Mouse (Mus musculus) right cerebral cortex, postnatal 14 days (tissue): ENCODE data around the gene Fbxo40.

Experiments used
- DNase-seq: peaks from one replicate; pipeline ENCODE4 v3.0.0; 2022

The Fbxo40 gene

DNA sequence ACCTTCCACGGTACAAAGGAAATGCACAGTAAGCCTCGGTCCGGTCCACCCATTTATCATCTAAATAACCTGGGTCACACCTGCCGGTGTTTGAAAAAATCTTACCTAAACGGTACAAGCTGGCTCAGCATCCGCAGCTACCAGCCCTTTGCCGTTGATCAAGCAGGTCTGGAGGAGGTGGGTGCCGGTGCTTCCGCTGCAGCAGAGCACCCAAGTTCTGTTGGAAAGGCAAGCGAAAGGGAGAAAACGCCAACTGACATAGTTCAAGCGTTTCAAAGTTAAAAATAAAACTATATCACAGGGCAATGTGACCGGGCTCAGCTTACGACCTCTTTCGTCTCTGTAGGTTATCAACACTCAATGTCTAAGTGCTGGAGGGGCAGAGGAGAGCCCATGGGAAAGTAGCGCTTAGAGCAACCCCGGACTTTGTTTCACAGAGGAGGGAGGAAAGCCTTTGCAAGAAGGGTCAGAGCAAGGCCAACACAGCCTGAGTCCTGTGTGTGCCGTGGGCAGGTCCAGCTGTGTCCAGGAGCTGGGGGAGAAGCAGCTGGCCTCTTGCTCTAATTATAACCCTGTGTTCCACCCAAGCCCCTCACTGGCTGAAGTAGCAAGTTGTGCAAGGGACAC, at the start of gene Fbxo40:
Gene Fbxo40, minus strand, starts transcription at position 469 of the 627 bp plus-strand sequence.
- DNase-seq, result no peak

DNA sequence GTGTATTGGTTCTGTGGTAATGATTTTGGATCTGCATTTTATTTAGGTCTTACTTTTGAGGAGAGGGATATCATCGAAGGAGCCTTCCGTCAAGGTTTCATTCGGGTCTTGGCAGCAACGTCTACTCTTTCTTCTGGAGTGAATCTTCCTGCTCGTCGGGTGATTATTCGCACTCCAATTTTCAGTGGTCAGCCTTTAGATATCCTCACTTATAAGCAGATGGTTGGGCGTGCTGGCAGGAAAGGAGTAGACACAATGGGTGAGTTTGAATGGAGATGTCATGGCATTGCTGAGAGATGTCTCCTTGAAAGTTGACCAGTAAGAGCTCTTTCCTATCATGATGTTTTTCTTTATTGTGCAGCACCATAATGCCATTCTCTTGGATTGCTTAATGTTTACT, 44.5 kb upstream of the Fbxo40 start:
- DNase-seq, result no peak

DNA sequence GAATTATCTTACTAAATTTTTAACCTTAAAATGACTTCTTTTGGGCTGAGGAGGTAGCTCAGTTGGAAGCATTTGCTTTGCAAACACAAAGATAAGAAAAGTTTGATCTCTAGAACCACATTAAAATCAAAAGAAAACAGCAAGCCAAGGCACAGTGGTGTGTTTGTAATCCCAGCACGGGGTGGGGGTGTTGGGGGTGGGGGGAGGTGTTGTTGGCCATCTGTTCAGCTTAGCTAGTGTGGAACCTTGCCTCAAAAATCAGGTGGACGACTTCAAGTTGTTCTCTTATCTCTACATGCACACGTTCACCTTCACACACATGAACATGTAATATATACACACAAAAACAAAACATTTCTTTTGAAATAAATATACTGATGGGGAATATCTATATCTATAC, 41.7 kb upstream of the Fbxo40 start:
- DNase-seq, result no peak

DNA sequence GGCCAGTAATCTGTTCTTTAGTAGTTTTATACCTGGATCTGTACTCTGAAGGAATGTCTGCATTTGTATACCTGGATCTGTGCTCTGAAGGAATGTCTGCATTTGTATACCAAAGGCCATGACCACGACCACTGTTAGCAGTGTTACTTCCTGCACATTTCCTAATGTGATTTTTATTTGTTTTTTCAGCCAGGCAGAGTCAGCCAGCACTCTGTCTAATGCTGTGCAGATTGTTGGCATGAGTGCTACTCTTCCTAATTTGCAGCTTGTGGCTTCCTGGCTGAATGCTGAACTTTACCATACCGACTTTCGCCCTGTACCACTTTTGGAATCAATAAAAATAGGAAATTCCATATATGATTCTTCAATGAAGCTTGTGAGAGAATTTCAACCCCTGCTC, 37.3 kb upstream of the Fbxo40 start:
- no peak for DNase-seq

DNA sequence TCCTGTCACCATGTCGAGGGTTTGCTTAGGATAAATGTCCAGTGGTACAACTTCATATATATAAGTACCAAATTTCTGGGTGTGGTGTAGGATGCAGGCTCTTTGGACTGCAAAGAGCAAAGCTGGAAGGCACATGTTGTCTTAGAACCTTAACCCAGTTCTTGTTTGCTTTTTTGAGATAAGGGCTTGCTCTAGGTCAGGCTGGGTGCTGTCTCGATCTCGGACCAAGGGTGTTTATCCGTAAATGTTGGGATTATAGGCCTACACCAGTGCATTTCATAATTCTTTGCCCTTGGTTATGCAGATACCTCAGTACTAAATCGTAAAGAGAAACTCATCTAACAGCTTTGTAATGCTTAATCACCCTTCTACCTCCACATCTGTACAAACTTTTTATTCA, 22.1 kb upstream of the Fbxo40 start:
- no peak for DNase-seq

DNA sequence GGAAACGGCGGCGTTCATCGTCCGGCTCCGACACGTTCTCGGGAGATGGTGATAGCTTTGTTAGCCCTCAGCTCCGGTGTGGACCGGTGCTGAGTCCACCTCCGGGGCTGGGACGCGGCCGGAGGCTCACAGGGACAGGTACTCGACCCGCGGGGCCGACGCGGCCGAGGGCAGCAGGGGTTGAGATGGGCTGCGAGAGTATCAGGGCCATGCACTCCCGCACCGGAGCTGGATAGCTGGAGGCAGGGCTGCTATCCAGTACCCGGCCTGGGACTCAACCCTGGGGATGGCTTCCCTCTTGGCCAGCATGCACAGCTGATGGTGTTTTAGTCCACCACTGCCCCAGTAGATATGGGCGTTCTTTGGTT, 21.6 kb upstream of the Fbxo40 start:
- no peak for DNase-seq

DNA sequence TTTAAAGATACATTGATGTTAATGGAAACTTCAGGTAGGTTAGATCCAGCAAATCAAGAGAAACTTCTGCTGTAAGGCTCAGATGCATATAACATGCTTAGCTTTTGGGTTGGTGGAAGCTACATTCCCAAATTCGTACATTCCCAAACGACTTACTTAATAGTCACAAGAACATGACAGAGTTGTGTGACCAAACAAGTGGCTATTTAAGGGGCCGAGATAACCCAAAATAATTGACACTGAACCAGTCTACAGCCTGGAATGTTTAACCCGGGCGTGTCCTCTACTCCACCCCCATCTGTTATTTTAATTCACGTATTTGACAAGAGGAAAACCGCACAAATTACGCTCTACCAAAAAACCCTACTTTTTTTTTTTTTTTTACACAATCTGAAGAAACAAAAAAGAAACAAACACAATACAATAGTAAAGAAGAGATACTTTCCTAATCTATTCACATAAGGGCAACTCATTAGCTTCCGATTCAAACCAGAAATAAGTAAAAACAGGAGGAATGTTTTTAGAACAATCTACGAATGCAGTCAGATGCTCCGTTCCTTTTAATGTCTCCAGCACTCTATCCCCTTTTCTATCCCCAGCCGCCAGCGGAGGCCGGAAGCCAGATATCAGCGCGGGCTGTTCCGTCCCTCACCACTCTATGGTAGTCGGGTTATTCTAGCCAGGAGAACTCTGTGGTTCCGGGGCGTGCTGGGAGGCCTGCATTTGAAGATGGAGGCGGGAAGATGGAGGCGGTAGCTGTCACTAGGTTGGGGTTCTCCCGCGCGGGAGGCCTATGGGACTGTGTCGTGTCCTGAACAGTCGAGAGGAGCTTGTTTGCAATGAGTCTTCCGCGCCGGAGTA, 21.0 kb upstream of the Fbxo40 start, which contains the start of gene Polq:
Gene Polq, plus strand, starts transcription at position 726 of the 861 bp plus-strand sequence.
- DNase-seq, result peak; percentile 88

DNA sequence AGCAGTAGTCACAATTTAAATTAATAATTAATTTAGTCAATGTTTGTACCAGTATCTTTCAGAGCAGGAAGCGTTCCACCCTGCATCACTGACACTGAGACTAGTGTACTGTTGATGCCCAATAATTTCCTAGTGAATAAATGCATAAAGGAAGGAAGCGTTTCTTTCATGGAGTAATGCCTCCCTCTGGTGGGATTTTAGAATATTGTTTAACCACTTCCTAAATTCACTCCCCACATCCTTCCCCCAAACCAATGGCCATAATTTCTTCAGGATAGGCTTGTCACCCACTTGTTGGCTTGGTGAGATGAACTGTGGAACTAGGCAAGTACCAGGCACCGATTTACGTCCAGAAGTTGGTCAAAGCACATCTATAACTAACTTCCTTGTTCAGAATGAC, 20.1 kb upstream of the Fbxo40 start:
- DNase-seq, result no peak

DNA sequence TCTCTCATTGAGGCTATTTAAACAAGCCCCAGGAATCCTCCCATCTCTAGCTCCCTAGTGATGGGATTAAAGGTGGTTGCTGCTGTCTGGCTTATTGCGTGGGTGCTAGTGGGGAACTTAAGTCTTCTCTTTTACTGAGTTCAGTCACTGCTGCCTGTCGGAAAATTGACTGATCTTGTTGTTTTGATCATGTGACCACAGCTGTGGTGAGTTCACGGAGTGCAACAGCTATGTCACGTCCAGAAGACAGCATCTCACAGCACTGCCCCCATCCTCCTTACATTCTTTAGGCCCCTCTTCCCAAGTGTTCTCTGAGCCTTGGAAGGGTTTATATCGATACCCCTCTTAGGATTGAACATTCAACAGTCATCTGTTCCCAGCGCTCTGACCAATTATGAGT, 19.0 kb upstream of the Fbxo40 start:
- no peak for DNase-seq

DNA sequence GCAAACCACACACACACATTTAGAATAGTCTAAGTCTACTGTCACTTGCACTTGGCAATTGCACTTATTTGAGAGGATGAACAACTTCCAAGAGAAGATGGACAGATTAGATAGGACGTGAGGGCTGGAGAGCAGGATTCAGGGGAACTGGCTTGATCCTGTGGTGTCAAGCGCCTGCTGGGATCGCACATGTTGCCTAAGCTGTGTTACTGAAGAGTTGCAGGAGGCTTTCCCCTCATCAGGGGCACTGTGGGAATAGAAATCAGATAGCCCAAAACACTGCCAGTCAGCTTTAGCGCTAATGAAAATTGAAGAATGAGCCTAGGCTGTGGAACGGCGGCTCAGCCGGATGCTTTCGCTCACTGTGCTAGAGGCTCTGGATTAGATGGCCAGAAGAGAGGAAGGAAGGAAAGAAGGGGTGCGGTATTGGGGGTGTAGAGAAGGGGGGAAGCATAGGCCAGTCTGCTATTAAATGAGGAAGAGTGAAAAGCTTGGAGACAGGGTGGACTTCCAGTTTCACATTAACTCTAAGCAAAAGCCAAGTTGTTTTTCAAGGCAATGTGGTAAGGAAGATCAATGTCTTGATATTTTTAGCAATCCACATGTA, 9.2 kb upstream of the Fbxo40 start:
- no peak for DNase-seq

DNA sequence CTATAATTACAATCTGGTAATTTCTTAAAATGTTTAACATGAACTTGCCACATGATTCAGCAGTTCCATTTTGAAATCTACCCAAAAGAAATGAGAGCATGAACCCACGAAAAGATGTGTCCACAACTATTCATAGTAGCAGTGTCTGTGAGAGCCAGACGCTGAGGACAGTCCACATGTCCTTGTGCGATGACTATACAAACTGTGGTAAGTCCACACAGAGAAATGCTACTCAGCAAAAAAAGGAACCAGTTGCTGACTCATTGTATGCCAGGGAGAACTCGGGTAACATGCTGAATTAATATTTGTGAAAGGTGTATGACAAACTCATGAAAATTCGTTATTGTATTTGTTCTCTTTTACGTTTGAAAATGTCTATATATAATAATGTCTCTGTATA, 7.4 kb upstream of the Fbxo40 start:
- DNase-seq, result no peak

DNA sequence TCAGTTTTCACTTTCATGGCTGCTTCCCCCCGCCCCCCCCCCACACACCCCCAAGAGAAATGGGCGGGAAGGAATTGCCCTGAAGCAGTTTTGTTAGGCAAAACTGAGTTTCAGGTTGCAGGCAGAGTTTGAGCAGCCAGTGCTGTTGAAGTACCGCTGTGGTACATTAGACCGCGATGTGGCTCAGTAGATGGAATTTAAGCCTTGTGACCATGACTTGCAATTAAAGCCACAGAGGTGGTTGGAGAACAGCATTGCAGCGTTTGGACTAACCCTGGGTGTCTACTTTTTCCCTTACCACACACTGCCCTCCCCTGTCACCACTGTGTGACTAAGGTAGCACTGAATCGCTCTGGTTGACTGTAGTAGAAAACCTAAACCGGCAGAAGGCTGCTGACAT, 774 bp downstream of the Fbxo40 start:
- no peak for DNase-seq

DNA sequence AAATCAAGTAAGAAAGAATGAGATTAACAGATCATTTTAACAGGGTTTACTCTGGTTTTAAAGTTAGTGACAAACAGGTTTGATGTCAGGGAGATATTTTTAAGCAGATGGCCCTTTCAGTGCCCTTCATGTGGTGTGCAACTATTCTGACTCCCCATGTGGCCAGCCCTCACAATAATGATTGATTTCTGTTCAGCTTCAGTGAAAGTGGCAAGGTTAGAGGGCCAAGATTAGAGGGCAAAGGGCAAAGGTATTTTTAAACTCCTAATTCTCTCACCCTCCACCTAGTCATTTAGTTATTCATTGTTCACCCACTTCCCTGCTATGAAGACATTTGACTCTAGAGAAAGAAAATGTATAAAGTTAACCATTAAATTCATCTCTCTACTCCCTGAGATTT, 2.2 kb downstream of the Fbxo40 start:
- no peak for DNase-seq

DNA sequence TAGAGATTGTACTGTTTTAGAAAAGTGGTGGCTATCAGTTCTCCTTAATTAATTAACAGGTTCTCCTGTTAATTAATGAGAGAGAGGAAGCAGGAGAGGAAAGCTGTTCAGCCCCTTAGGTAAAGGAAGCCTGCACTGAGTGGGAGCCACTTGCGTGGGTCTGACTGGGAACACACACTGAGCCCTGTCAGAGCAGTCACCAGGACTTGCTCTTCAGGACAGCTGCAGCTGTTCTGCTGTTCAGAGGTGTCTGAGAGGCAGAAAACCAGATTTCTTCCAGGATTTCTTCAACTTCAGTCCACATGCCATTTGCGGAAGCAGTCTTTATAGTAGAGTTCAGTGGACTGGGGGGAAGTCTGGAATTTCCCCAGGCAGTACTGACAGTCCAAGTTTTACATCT, 2.9 kb downstream of the Fbxo40 start:
- no peak for DNase-seq

DNA sequence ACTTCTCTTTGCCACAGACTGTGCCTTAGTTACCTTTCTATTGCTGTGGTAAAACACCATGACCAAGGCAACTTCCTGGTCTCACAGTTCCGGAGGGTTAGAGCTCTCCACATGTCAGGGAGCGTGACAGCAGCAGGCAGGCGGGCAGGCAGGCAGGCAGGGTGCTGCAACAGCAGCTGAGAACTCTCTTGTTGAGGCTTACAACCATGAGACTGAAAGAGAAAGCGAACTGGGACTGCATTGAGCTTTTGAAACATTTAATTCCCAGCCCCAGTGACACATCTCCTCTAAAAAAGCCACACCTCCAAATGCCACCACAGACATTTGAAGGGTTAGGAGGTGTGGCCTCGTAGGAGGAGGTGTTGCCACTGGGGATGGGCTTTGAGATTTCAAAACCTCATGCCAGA, 4.6 kb downstream of the Fbxo40 start:
- DNase-seq, result no peak

DNA sequence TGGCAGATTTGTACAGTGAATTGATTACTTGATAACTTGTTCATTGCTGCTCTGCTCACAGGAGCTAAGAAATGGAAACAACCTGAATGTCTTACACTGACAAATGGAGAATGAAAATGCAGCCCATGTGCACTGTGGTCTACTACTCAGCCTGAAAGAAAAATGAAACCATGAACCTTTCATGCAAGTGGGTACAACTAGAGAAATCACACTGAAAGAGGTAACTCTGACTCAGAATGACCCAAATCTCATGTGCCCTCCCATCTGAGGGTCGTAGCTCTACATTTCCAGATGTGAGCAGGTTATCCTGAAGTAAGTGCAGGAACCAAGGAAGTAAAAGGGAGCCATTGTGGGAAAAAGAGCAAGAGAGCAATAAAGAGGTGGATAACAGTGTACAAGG, 6.5 kb downstream of the Fbxo40 start:
- no peak for DNase-seq

DNA sequence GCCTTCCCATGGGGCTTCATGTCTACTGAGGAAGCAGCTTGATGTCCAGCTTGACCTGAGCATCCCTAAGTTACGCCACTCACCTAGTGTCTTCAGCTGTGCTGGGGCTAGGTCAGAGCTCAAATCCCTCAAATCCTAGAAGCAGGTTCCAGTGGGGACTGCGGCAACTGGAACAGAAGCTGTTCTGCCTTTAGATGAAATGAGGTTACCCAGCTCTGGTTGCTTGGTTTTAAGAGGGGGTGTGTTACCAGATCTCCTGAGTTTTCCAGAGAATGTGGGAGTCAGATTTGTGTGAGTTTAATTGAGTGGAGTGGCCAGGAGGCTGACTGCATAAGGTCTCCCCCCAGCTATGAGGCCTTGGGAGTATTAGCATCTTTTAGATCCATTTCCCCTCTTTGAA, 11.1 kb downstream of the Fbxo40 start:
- DNase-seq, result no peak

DNA sequence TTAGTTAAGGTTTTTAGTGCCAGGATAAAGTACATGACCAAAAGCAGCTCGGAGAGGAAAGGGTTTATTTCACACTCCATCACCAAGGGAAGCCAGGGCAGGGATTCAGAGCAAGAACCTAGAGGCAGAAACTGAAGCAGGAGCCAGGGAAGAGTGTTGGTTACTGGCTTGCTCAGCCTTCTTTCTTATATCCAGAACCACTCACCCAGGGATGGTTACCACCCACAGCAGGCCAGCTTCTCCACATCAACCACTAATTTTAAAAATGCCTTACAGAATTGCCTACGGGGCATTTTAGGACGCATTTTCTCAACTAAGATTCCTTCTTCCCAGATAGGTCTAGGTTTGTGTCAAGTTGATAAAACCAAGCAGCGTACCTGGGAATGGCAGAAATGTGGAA, 26.9 kb downstream of the Fbxo40 start:
- no peak for DNase-seq

DNA sequence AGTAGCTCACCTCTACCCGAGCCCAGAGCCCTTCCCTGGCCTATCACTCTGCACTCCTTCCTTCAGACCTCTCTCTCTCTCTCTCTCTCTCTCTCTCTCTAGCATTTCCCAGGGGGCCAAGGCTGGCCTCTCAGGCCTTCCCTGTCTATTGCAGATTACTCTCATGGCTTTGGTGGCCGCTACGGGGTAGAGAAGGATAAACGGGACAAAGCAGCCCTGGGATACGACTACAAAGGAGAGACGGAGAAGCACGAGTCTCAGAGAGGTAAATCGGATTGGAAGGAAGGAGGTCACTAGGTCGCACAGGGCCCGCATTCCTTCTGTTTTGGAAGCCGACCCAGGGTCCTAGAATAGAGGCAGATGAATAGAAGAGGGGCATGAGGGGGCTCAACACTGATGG, 35.2 kb downstream of the Fbxo40 start:
- no peak for DNase-seq

DNA sequence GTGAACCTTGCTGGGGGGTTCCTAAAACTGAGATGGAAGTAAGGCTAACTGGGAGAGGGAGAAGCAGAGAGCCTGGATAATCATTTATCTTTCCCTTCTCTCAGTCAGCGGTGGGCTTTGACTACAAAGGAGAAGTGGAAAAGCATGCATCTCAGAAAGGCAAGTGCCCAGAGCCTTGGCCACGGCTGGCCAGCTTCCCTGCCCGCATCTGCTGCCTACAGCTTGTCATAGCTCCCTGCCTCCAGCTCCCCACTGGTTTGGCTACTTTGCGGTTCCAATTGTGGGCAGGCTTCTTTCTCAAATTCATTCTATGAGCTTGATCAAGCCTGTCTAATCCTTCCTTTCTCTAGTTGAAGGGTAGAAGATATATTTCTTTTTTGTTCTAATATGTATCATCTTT, 39.2 kb downstream of the Fbxo40 start:
- no peak for DNase-seq

DNA sequence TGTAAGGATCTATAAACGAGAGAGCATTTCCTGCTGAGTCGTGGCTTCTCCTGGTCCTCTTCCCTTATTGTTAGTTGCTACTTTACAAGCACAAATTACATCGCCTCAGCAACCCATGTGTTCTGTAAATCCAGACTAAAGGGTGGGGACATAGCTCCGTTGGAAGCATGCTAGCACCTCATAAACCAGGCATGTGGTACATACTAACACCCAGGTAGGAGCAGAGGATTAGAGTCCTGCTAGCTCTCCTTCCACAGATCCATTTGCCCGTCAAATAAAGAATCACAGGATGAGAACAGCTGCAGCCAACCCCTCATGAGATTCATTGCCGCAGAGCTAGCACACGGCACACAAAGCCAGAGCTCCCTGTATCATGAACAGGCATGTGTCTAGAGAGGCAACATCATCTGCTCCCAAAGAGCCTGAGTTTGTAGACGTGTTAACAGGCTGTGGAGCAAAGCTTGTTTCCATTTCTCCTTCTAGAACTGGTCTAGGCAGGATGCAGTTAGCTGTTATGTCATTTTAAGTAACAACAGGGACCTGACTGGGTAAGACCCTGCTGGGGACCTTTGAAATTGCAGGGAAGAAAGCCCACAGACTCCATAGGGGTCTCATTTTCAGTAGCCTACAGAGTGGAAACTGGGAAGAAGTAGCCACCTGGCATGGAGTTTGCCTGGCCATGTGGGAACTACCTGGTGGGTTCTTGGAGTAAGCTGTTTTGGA, 40.5 kb downstream of the Fbxo40 start:
- no peak for DNase-seq

DNA sequence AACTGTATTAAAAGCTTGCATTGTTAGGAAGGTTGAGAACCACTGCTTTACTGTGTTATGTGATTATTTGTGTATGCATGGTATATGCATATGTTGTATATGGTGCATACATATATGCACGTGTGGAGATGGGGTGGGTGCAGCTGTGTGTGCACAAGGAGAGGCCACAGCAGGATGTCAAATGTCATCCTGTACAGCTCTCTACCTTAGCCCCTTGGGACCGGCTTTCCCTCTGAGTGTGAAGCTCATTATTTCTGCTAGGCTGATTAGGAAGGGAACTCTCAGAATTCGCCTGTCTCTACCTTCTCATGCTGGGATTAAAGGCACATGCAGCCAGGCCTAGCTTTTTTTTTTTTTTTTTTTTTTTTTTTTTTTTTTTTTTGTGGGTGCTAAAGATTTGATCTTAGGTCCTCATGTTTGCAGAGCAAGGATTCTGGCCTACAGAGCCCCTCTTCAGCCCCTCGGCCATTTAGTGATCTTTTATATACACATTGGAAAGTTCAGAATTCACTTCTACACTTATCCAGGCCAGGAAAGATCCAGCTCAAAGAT, 42.5 kb downstream of the Fbxo40 start:
- no peak for DNase-seq

DNA sequence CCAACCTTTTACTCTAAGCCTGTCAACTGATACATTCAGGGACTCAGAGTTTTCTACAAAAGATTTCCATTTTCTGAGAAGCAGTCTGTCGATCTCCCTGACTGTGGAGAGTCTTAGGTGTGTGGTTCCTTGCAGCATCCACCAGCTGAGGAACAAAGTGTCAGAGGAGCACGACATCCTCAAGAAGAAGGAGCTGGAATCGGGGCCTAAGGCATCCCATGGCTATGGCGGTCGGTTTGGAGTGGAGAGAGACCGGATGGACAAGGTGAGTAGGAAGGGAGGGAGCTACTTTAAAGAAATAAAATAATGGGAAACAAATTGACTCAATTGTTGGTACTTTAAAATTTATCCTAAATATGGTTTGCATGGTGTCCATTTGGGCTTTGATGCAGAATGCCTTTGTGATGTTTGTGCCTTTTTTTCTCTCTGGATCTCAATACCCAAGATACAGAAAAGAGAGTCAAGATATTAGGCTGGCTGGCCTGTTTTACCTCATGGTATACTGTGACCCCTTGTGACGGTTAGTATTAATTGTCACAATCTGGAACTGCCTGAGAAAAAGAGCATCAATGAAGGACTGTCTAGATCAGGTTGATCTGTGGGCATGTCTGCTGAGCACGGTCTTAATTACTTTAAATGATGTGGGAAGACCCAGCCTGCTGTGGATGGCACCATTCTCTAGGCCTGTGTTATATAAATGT, 43.7 kb downstream of the Fbxo40 start:
- DNase-seq, result no peak
